Mouse (Mus musculus) neural tube, embryonic 13.5 days (tissue): ENCODE data around the gene Fcgr3. TPM values are rescaled to one million over a fixed set of nuclear protein-coding genes. Genes with fewer than 3 reads are reported as not detected.
A peak's percentile ranks its signal among the peaks of the same experiment; 100 is the strongest.

Experiments used
- ATAC-seq: fragments of 200-750 bp; cut with Nextera tagmentation; 2 replicates; pipeline ENCODE4 v1.8.0; 2017; ENCODE audit warnings: low read depth, mild to moderate bottlenecking, moderate TSS enrichment, moderate library complexity
- H3K27ac ChIP-seq: fragments of 300-500 bp; sonication (generic); replicated peaks from 2 replicates; pipeline ENCODE4 v1.5.1; 2015; ENCODE audit warnings: moderate library complexity, mild to moderate bottlenecking, inconsistent platforms
- H3K27me3 ChIP-seq: fragments of 300-500 bp; sonication (generic); 2 replicates; pipeline ENCODE4 v1.6.1; 2015; ENCODE audit warnings: mild to moderate bottlenecking, inconsistent platforms
- H3K36me3 ChIP-seq: fragments of 300-500 bp; sonication (generic); 2 replicates; pipeline ENCODE4 v1.6.1; 2015; ENCODE audit warnings: mild to moderate bottlenecking, inconsistent platforms
- H3K4me1 ChIP-seq: fragments of 300-500 bp; sonication (generic); replicated peaks from 2 replicates; pipeline ENCODE4 v1.6.1; 2015; ENCODE audit warnings: inconsistent platforms
- H3K4me2 ChIP-seq: fragments of 300-500 bp; sonication (generic); 2 replicates; pipeline ENCODE4 v1.6.1; 2015; ENCODE audit warnings: inconsistent platforms, mild to moderate bottlenecking, moderate library complexity
- H3K4me3 ChIP-seq: fragments of 300-500 bp; sonication (generic); 2 replicates; pipeline ENCODE4 v1.5.1; 2015; ENCODE audit warnings: mild to moderate bottlenecking, inconsistent platforms
- H3K9ac ChIP-seq: fragments of 300-500 bp; sonication (generic); 2 replicates; pipeline ENCODE4 v1.6.1; 2015; ENCODE audit warnings: moderate library complexity, mild to moderate bottlenecking, inconsistent platforms
- H3K9me3 ChIP-seq: fragments of 300-500 bp; sonication (generic); 2 replicates; pipeline ENCODE4 v1.6.1; 2016; ENCODE audit warnings: inconsistent platforms
- WGBS: fragments of 180-500 bp; shearing (Covaris S2); methylation state at CpG from one replicate; pipeline ENCODE4 v1.1.7; 2015; 5-methylcytosine and 5-hydroxymethylcytosine counted together
- polyA plus RNA-seq: library from polyadenylated mRNA; unstranded; fragments of >200 nt; fragmentation: Nextera tagmentation; extraction: Ambion mirVana; gene quantifications from 2 replicates; pipeline ENCODE4 v1.2.1, GENCODE M21; 2015

Fcgr3 gene
- polyA plus RNA-seq, 1 experiment from 2014 or later = 9.0 TPM

DNA sequence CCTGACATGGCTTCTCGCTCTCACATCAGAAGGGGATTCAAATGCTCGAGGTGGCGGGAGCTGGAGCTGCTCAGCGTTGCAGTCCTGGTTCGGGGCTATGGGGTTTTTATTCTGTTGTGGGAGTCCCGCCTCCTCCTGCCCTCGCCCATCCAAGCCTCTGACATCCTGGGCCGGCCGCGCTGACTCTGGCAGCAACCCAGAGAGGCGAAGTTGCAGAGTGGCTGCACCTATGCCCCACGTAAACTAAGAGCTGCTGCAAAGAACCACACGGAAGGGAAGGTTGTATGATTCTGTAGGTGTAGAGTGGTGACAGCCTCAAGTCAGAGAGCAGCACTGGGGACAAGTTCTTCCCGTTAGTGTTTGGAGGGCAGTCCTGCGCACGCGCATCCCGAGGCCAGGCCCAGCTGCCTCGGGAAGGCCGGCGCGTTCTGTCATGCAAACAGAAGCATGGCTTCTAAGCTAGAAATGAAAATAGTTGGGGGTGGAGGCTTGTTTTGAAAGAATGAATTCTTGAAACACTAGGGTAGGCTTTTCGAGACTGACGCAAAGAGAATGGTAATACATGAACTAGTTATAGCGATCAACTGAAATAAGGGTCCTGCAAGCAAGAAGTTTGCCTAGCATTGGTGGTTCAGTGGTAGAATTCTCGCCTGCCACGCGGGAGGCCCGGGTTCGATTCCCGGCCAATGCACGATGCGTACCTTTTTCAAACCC lies 20.2 kb downstream of the Fcgr3 start:
- no peaks in the 10 kb centered on the region for H3K9me3 ChIP-seq
- H3K36me3 ChIP-seq = no peaks in the 10 kb centered on the region
- peak overlapping the region; percentile 58 for H3K4me3 ChIP-seq
- peak overlapping the region; percentile 84 for H3K27ac ChIP-seq
- WGBS = under 1% methylated on average over 33 of the region's 33 CpGs
- H3K9ac ChIP-seq = peak overlapping the region; percentile 66
- H3K4me1 ChIP-seq = 0 out of 2 replicates have a peak, but pooled peaks cover 4% of the 10 kb centered on the region
- peak; percentile 95 for ATAC-seq
- H3K4me2 ChIP-seq = peak overlapping the region; percentile 51
- no peaks in the 10 kb centered on the region for H3K27me3 ChIP-seq

DNA sequence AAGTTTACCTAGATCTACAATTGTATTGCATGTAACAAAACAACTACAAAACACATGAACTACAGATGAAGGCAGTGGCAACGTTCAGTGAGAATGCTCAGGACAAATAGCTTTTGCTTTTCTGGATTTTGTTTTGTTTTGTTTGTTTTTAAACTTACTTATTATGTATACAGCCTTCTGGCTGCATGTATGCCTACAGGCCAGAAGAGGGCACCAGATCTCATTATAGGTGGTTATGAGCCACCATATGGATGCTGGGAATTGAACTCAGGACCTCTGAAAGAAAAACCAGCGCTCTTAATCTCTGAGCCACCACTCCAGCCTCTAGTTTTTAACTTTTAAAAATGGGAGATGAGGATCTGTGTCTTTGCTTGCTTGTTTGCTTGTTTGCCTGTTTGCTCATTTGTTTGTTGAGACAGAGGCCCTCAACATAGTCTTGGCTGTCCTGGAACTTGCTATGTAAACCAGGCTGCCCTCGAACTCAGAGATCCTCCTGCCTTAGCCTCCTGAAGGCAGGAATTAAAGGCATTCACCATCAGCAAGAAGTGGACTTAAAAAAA lies 21.1 kb downstream of the Fcgr3 start:
- ATAC-seq = no peak
- 0 out of 2 replicates have a peak, but pooled peaks cover 4% of the 10 kb centered on the region for H3K4me1 ChIP-seq
- WGBS = 64% methylated on average over 3 of the region's 3 CpGs
- peak overlapping the region; percentile 51 for H3K4me2 ChIP-seq
- no peaks in the 10 kb centered on the region for H3K27me3 ChIP-seq
- H3K27ac ChIP-seq = peak overlapping the region; percentile 84
- peak overlapping the region; percentile 58 for H3K4me3 ChIP-seq
- no peaks in the 10 kb centered on the region for H3K36me3 ChIP-seq
- no peaks in the 10 kb centered on the region for H3K9me3 ChIP-seq
- H3K9ac ChIP-seq = peak overlapping the region; percentile 66

DNA sequence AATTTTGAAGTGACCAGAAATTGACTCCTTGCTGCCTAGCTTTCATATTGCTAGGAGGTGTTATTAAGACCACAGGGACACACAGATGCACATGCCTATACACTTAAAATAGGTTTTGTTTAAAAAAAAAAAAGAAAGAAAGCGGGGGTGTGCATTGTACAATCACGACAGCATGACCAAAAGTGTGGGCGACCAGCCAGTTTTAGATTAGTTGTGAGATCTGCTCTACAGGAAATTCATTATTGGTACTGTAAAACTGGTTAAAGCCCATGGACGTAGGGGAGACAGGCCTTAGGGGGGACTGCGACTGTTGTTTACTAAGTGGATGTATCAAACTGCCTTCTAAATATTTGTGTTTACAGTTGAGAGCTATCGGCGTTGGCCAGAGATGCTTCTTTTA lies 24.9 kb downstream of the Fcgr3 start:
- no peak overlapping the region for H3K27ac ChIP-seq
- H3K4me2 ChIP-seq = no peak overlapping the region
- 87% methylated on average over 7 of the region's 7 CpGs for WGBS
- ATAC-seq = no peak
- no peak overlapping the region for H3K9ac ChIP-seq
- no peaks in the 10 kb centered on the region for H3K9me3 ChIP-seq
- H3K27me3 ChIP-seq = peaks cover 13% of the 10 kb centered on the region
- H3K36me3 ChIP-seq = no peaks in the 10 kb centered on the region
- no peak overlapping the region for H3K4me3 ChIP-seq
- H3K4me1 ChIP-seq = peaks cover 16% of the 10 kb centered on the region

DNA sequence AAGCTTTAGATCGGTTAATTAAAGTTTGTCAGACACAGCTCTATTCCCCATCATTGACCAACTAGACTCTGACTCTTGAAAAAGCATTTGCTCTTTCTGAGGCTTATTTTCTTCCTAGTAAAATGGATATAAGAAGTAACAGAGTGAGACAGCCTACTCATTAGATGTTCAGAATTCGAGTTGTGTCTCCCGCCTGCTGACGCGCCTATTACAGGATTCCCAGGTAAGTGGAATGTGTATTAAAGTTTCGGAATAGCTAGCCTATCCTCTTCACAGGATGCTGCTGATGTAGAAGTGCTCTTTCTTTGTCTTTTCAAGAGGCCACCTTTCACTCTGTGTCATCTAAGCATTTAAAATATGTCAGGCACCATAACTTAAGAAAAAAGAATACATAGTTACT lies 25.6 kb downstream of the Fcgr3 start:
- WGBS = 78% methylated on average over 6 of the region's 6 CpGs
- Histone ChIP-seq H3K27me3 (peaks cover 15% of the 10 kb centered on the region), H3K4me3 (0 out of 2 replicates have a peak overlapping the region, but pooled peaks have one; percentile 88), H3K4me1 (peaks cover 24% of the 10 kb centered on the region), H3K9me3 (no peaks in the 10 kb centered on the region), H3K27ac (no peak overlapping the region), H3K4me2 (peak overlapping the region; percentile 25; the same call in 1 of the 2 replicates), H3K36me3 (no peaks in the 10 kb centered on the region), H3K9ac (no peak overlapping the region)
- no peak for ATAC-seq

DNA sequence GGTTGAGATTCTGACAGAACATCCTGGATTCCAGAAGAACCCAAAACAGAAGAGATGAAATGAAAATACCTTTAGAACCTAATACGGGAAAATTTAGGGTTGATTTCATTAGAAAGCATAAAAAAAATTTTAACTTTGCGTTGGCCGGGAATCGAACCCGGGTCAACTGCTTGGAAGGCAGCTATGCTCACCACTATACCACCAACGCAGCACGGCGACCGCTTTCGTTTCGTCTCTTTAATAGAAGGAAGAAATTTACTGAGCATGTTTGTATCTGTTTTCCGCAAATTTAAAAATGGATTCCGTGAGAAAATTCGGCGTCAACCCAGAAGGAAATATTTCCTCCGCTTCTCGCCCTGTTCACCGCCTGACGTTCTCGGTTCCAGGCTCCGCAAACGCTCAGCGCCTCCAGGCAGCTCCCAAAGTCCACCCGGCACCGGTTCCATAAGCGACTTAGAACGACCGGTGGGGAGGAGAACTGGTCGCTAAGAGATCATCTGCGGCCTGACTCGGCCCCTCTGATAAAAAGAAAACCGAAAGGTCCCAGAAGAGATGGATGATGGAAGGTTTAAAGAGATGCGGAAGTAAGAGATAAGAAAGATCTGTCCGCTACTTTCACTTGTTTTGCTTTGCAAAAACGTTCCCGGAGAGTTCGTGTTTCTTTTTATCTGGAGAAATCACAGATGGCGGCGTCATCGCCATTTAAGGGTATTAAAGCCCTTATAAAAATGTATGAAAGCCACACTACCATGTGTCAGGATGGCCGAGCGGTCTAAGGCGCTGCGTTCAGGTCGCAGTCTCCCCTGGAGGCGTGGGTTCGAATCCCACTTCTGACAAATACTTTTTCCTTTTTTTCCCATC lies 26.6 kb downstream of the Fcgr3 start:
- Histone ChIP-seq H3K36me3 (no peaks in the 10 kb centered on the region), H3K4me2 (peak overlapping the region; percentile 63), H3K4me1 (peaks cover 22% of the 10 kb centered on the region), H3K9ac (peak overlapping the region; percentile 86), H3K27ac (peak overlapping the region; percentile 88), H3K27me3 (peaks cover 15% of the 10 kb centered on the region), H3K9me3 (no peaks in the 10 kb centered on the region), H3K4me3 (peak overlapping the region; percentile 88)
- ATAC-seq = peak; percentile 86
- WGBS = under 1% methylated on average over 47 of the region's 47 CpGs

DNA sequence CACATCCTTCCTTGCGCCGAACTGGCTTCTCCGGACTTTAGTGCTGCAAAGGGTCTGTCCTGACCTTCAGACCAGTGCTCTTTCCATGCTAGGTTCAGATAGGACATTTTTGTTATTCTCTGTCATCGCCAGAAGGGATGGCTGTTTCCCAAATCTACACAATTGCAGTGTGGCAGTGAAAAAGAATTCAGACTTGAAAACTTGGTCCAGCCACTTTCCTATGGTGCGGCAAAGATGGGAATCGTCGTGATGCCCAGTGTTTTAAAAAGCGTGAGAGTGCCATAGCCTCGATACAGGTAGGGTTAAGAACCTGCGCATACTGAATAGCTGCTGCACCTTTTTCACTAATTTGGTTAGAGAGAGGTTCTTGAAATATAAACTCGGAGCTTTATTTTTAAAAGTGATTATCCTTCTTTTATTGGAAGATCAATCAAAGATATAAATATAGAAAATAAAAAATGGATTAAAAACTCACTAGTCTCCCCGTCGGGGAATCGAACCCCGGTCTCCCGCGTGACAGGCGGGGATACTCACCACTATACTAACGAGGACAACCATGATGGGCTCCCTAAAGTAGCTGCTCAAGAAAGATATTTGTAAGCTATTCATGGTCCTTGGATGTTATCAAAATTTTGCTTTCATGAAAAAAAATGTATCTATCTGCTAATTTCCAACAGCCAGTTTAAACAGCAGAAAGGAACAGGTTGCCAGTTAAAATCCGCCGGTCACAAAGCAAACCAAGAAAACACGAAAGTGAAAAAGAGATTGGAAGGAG lies 28.0 kb downstream of the Fcgr3 start:
- peaks cover 30% of the 10 kb centered on the region for H3K4me1 ChIP-seq
- H3K27ac ChIP-seq = no peak overlapping the region
- no peak for ATAC-seq
- no peaks in the 10 kb centered on the region for H3K9me3 ChIP-seq
- H3K36me3 ChIP-seq = no peaks in the 10 kb centered on the region
- H3K27me3 ChIP-seq = peaks cover 25% of the 10 kb centered on the region
- peak overlapping the region; percentile 63 for H3K4me2 ChIP-seq
- H3K9ac ChIP-seq = 0 out of 2 replicates have a peak overlapping the region, but pooled peaks have one; percentile 34
- WGBS = 3% methylated on average over 22 of the region's 22 CpGs
- H3K4me3 ChIP-seq = peak overlapping the region; percentile 40

GRCm38 (mm10) chr1:171035611-171036010 lies 29.1 kb downstream of the Fcgr3 start:
- H3K27ac ChIP-seq = no peak overlapping the region
- no peaks in the 10 kb centered on the region for H3K9me3 ChIP-seq
- peak overlapping the region; percentile 14; the same call in 1 of the 2 replicates for H3K4me2 ChIP-seq
- no peak overlapping the region for H3K4me3 ChIP-seq
- H3K4me1 ChIP-seq = peaks cover 30% of the 10 kb centered on the region
- no peak overlapping the region for H3K9ac ChIP-seq
- no peak for ATAC-seq
- no peaks in the 10 kb centered on the region for H3K36me3 ChIP-seq
- WGBS = 59% methylated on average over 11 of the region's 11 CpGs
- peaks cover 37% of the 10 kb centered on the region for H3K27me3 ChIP-seq

DNA sequence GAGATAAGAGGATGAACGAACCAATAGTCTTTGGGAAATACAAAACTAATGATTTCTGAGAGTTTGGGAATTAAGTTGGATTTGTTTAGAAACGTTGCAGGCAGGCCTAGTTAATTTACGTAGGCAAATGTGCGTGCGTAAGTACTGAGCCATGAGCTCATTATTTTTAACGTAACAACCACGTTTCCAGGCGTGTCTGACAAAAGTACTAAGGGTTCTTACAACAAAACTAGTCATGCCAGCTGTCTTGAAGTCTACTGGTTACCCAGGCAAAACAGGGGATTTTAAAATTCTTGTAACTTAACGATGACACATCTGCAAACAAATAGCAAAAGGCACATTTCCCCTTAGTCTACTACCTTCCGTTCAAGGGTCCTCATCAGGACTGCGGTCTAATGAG lies 30.5 kb downstream of the Fcgr3 start:
- peaks cover 30% of the 10 kb centered on the region for H3K4me1 ChIP-seq
- ATAC-seq = no peak
- H3K4me2 ChIP-seq = peak overlapping the region; percentile 89
- peaks cover 51% of the 10 kb centered on the region for H3K27me3 ChIP-seq
- 6% methylated on average over 11 of the region's 11 CpGs for WGBS
- peak overlapping the region; percentile 27; the same call in 1 of the 2 replicates for H3K9ac ChIP-seq
- peak overlapping the region; percentile 63 for H3K4me3 ChIP-seq
- H3K27ac ChIP-seq = no peak overlapping the region
- H3K9me3 ChIP-seq = no peaks in the 10 kb centered on the region
- no peaks in the 10 kb centered on the region for H3K36me3 ChIP-seq

- under 1% methylated on average over 20 of the region's 20 CpGs for WGBS
- peak overlapping the region; percentile 89 for H3K4me2 ChIP-seq
- H3K27ac ChIP-seq = no peak overlapping the region
- H3K4me1 ChIP-seq = peaks cover 30% of the 10 kb centered on the region
- ATAC-seq = peak; percentile 72
- no peaks in the 10 kb centered on the region for H3K36me3 ChIP-seq
- peak overlapping the region; percentile 63 for H3K4me3 ChIP-seq
- H3K27me3 ChIP-seq = peaks cover 55% of the 10 kb centered on the region
- H3K9ac ChIP-seq = peak overlapping the region; percentile 68
- H3K9me3 ChIP-seq = no peaks in the 10 kb centered on the region
These were observed 31.0 kb downstream of the Fcgr3 start for GRCm38 (mm10) chr1:171033756-171034155.

- H3K4me1 ChIP-seq = peaks cover 30% of the 10 kb centered on the region
- H3K36me3 ChIP-seq = no peaks in the 10 kb centered on the region
- peak overlapping the region; percentile 63 for H3K4me3 ChIP-seq
- peak overlapping the region; percentile 89 for H3K4me2 ChIP-seq
- peaks cover 57% of the 10 kb centered on the region for H3K27me3 ChIP-seq
- under 1% methylated on average over 16 of the region's 16 CpGs for WGBS
- H3K9me3 ChIP-seq = no peaks in the 10 kb centered on the region
- H3K9ac ChIP-seq = peak overlapping the region; percentile 68
- H3K27ac ChIP-seq = no peak overlapping the region
- ATAC-seq = peak; percentile 3; the same call in 1 of the 2 replicates
These were observed 31.5 kb downstream of the Fcgr3 start for GRCm38 (mm10) chr1:171033196-171033595.

GRCm38 (mm10) chr1:171032691-171033090 lies 32.0 kb downstream of the Fcgr3 start:
- WGBS = 6% methylated on average over 10 of the region's 10 CpGs
- peaks cover 57% of the 10 kb centered on the region for H3K27me3 ChIP-seq
- H3K4me1 ChIP-seq = peaks cover 30% of the 10 kb centered on the region
- no peak for ATAC-seq
- H3K4me3 ChIP-seq = peak overlapping the region; percentile 63
- H3K4me2 ChIP-seq = peak overlapping the region; percentile 89
- H3K27ac ChIP-seq = no peak overlapping the region
- no peaks in the 10 kb centered on the region for H3K36me3 ChIP-seq
- no peaks in the 10 kb centered on the region for H3K9me3 ChIP-seq
- H3K9ac ChIP-seq = peak overlapping the region; percentile 68
